Mouse (Mus musculus) cerebellum, adult 11 months (tissue): ENCODE measurements around the gene Gm45021.

Experiments used
- DNase-seq: peaks from one replicate; pipeline ENCODE4 v3.0.0; 2022

The Gm45021 gene

DNA sequence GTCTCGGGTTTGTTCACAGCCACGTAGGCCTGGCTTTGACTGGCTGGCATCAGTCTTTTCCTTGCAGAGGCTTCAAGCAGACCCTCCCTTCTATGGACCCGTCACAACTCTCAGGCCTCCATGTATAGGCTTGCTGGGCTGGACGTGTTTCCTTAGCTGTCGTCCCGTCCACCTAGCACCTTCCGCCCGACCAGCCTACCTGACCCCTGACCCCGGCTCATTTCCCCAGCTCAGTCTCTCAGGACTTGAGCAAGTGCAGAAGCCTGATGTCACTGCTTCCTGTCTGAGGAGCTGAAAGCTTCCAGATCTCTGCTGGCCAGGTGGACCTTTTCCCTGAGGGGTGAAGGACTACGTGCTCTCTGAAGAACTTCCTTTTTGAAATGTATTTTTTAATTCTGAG, 16.1 kb upstream of the Gm45021 start:
- no peak for DNase-seq

DNA sequence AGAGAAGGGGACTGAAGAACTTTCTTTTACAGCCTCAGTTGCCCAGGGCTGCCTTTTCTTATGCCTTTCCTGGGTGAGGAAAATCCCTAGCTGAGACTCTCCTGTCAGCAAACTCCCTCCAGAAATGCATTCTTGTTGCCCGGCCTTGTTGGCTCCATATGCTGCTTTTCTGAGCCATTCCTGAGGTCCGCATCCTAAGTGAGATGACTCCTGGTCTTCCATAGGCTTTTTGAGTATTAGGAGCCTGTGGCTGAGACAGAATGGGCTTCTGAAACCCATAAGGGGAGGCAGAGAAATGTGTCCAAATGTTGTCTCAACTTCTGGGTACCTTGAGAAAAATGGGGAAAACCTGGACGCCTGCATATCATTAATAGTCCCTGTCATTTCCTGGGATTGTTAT, 15.4 kb upstream of the Gm45021 start:
- no peak for DNase-seq

DNA sequence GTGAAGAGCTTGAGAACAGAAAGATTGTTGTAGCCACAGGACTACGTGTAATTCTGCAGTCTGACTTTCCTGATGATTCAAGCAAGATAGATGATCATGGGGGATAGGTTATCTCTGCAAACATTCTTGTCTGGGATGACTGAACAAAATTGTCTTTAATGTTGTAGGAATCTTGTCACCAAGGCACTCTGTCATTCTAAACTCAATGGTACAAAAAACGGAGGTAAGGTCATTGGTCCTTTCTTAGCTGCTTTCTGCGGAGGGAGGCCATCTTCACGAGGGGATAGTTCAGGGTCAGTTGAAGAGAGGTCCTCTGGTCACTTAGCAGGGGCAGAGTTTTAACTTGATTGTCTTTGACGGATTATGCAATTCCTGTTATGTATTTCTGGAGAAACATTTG, 10.7 kb upstream of the Gm45021 start:
- DNase-seq: no peak

DNA sequence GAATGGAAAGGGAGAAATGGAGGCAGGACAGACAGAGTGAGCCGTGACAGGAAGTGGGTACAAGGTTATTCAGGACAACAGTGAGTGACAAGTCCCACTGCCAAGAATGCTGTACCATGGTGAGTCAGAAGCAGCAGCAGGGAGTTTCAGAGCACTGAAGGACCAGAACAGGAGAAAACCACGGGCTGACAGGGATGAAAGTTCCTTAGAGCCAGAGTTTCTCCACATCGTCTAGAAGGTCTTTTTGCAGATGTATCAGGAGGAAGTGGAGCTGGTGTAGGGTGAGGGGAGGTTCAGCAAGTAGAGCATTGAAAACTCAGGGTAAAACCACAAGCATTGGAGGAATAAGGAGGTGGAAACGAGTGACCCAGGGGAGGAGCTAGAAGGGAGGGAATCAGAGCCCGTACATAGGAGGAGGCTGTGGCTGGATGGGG, 10.2 kb upstream of the Gm45021 start:
- DNase-seq: no peak

DNA sequence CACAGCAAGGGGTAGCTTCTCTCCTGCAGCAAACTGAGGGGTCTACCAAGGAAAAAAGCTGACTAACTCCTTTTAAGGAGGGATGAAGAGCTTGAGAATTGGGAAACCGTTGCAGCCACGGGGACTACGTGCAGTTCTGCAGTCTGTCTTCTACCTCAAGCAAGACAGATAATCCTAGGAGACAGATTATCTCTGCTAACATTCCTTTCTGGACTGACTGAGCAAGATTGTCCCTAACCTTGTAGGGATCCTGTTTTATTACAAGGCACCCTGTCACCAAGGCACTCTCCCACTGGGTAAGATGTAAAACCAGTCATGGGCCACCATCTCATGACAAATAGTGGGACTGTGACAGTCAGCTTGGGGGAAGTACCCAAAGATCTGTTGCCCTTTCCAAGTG, 8.2 kb upstream of the Gm45021 start:
- DNase-seq: no peak

DNA sequence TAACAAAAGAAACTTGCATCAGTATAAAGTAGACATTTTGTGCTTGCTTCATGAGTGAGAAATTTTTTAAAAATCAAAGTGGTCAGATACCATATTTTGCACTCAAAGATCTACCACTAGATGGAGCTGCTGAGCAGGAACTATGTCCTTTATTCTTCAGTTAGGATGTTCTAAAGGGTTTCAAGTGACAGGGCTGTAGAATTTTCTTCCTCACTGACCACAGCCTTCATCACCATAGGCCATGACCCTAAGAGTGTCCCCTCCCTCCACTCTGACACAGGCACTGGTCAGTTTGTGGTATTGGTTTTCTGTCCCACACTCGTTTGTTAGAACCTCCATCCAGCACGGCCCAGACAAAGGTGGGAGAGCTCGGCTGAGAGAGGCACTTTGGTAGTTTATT, 7.4 kb upstream of the Gm45021 start:
- DNase-seq: no peak

DNA sequence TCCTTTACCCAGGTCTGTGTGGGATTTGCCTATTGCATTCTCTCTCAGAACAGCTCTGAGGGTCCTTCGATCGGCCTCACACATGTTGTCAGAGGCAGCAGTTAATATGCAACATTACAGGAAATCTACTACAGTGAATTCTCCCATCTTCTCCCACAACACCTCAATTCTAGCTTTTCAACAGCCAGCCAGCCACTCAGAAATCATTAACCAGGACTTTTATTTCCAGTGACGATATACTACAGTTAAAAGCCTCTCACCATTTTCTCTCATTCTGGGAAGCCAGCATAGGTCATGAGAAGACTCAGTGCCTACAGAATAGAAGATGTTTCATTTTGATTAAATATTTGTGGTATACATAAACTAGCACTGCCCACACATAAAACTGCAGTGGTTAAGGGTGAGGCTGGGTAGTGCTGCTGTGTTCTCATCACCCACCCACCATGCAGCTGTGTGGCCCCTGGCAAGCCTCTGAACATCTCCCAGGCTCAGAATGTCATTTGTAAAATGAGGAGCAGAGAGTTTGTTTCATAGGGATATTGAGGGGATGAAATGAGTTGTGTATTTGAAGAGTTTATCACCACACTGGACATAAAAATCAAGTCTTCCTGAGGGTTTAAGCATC, 1.9 kb downstream of the Gm45021 start:
- no peak for DNase-seq

DNA sequence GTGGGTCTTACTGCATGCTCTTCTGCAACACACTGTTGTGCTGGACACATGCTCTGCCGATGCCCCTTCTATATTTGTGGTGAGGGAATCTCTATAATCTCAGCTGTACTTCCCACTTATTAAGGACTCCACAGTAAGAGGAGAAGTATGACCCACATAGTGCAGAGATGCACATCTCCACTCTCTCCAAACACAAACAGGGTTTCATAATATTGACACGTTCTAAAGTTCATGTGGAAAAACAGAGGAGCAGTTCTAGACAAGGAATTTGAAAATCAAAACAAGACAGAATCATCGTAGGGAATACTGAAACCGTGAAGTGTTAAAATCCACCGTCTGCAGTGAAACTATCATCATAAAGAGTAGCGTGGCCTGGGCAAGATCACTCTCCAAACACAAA, 2.5 kb downstream of the Gm45021 start:
- DNase-seq: no peak

DNA sequence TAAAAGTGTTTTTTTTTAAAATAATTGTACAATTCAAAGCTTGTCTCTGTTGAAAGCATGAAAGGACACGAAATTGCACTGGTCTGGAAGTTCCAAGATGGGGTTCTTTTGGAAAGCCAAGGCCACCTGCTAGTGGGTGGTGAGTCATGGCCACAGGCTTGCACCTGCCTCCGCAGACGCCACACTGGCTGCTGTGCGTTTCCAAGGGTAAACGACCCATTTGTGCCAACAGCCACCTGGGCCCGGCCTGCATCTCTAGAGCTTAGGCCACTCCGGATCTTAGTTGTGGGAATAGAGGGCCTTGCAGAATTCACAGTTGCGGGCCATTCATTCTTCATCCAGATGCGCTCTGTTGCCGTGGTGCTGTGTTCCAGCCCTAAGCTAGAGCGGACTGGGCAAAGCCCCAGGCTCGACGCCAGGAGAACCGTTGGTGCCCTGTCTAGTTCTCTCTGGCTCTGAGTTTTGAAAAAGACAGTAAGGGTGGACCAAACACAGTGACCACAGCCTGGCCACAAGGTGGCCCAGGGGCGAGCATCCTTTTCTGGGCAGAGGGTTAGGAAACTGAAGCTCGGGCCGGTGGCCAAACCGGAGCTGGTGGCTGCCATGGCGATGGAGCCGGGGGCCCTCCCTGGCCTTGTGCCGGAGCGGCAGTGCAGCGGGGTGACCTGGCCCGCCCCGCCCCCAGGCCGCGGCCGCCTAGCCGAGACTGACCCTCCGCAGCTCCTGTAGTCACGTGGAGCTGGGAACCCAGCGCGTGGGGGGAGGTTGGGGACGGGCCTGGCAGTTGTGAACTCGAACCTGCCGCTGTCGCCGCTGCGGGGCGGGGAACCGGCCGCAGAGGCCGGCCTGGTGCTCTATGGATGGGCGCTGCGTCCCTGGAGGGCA, 4.0 kb downstream of the Gm45021 start, which contains the start of the genes Repin1 and Gm44965:
Gene Repin1 (plus strand): TSS at position 726 of the 885 bp plus-strand sequence.
Gene Gm44965 (plus strand): TSS at position 784 of the 885 bp plus-strand sequence.
- DNase-seq: peak; percentile 96

DNA sequence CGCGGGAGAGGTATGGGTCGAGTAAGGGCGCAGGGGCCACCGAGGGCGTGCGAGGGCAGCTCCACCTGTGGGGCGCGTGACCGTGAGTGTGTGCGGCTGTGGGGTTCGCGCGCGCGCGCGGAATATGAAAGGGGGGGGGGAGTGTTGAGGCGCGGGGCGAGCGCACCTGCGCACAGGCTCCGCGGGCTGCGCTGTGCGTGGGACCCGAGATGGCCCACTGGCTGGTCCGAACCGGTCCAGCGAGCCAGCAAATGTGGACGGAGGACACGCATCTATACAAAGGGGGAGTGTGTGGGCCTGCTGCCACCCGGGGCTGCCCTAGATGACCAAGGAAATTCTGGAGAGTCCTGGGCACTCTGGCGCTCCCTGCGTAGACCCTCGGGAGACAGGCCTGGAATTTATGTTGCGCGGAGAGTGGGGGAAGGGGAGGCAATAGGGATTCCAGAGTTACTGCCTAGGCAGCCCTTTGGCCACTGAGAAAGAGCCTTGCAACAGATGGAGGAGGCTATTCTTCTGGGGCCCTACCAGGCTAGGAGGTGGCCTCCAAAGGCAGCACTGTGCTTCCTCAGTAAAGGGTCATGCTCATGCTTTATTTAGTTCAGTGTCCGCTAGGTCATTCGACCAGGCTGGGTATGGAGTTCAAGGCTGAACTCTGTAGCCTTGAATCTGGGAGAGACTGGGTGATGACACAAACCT, 4.8 kb downstream of the Gm45021 start:
- no peak for DNase-seq

DNA sequence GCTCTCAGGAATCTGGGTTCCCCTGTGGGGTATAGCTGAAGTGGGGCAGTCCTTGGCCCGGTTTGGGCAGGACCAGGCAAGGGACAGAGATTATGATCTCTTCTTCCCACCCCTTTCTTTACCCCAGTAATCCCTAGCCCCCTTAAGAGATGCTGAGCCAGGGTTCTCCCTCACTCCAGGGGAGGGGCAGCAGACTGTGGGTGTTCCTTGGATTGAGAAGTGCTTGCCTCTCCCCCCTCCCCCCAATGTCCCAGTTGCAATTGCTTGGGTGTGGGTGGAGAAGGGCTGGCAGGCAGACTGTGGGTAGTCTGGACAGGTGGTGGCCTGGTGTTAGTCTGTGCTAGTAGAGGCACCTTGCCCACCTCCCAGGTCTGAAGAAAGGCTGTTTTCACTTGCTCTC, 5.9 kb downstream of the Gm45021 start:
- DNase-seq: peak; percentile 41

DNA sequence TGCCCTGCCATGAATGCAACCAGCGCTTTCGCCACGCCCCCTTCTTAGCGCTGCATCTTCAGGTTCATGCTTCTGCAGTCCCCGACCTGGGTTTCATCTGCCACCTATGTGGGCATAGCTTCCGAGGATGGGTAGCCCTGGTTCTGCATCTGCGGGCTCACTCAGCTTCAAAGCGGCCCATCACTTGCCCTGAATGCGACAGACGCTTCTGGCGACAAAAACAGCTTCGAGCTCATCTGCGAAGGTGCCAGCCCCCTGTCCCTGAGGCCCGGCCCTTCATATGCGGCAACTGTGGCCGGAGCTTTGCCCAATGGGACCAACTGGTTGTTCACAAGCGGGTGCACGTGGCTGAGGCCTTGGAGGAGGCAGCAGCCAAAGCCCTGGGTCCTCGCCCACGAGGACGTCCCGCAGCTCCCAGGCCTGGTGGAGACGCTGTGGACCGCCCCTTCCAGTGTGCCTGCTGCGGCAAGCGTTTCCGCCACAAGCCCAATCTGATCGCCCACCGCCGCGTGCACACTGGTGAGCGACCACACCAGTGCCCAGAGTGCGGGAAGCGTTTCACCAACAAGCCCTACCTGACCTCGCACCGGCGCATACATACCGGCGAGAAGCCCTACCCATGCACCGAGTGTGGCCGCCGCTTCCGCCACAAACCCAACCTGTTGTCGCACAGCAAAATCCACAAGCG, 7.3 kb downstream of the Gm45021 start:
- peak; percentile 31 for DNase-seq

DNA sequence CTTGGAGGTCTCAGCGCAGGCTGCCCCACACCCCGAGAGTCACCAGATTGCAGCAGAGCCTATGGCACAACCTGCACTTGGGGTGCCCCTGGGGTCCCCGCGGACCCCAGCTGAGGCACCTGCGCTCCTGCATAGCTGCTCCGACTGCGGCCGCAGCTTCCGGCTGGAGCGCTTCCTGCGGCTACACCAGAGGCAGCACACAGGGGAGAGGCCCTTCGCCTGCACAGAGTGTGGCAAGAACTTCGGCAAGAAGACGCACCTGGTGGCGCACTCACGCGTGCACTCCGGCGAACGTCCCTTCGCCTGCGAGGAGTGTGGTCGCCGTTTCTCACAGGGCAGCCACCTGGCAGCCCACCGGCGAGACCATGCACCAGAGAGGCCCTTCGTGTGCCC, 7.8 kb downstream of the Gm45021 start:
- no peak for DNase-seq

DNA sequence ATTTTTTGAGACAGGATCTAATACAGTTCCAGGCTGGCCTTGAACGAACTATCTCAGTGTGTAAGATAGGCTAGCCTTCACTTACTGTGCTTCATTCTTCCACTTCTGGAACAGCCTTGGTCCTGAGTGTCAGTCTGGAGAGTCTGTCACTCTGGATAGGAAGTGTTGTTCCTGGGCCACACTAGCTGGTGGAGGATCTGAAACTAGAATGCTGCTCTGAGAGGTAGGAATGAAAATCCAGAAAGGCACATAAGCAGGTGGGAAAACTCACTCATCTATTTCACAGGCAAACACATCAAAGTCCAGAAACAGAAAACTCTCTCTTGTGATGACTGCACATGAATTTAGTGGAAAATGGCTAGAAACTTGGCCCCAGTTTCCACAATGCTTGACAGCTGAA, 11.2 kb downstream of the Gm45021 start:
- DNase-seq: no peak

DNA sequence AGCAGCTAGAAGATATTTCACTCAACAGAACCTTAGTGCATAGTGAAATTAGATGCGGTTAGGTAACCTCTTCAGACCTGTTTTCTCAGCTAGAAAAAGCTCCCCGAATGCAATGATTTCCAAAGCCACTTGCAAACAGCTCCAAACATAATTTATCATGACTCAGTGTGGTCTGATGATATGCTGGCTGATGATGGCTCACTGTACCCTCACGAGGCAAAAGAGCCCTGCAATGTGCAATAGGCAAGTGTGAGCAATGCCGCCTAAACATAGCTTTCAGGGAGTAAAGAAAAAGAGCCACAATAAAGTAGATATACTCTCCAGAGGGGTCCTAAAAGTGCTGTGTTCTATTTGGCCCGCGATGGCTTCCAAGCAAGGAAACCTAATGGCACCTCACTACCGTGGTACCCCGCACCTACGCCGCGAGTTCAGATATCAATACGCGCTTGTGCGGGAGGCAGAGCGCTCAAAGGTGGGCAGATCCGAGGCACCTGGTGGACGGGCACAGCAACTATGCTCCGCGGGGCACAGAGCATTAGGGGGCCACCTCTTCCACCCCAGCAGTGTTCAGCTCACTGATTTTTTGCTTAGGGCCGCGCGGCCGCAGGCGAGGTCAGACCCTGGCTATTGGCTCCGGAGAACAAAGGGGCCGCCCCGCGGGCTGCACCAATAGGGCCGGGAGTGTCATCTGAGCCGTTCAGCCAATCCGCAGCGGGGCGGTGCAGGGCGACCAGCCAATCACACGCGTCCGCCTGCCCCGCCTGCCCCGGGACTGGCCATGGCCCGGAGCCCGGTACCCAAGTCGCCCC, 12.1 kb downstream of the Gm45021 start, which contains the start of gene Zfp775:
Gene Zfp775 (plus strand): TSS at position 793 of the 809 bp plus-strand sequence.
- peak; percentile 98 for DNase-seq

DNA sequence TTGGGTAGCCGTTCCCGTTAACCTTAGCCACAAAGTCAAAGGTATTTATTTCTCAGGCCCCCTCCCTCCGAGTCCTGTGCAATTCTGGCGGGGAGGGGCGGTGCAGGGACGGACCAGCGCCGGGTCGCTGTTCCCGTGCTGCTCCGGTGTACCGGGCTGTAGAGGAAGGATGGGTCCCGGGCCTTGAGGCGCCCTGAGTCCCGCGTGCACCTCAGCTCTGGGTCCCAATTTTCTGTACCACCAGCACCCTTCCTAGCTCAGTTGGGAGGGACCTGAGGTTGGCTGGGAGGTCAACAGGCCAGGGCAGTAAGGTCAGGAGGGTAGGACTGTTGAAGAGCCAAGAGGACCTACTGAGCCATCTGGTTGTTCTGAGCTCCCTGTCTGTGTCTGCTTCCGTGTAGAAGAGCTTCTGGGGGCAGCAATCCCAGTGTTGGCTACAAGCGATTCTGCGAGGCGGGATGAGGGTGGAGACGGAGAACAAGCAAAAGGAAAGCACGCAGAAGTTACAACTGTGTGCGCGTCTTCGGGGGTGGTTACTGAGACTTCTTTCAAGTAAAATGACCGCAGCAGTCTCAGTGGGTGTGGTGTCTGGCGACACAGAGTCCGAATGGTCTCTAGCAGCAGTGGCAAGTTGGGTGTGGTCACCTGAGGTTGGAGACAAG, 12.8 kb downstream of the Gm45021 start:
- no peak for DNase-seq

DNA sequence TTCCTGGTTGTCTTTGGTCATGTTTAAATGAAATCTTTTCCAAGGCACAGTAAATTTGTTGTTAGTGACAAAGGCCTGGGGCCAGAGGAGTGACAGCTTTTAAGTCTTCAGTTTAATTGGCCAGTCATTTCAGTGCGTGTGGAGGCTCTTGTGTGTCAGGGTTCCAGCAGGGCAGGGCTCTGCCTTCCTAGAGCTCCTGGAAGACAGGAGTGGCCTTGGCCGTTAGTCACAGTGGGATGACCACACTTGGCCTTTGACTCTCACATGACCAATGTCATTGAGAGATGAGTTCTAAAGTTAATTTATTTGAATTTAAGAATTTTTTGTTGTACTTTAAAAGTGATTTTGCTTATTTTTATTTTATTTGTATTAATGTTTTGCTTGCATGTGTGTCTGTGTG, 18.7 kb downstream of the Gm45021 start:
- DNase-seq: no peak

DNA sequence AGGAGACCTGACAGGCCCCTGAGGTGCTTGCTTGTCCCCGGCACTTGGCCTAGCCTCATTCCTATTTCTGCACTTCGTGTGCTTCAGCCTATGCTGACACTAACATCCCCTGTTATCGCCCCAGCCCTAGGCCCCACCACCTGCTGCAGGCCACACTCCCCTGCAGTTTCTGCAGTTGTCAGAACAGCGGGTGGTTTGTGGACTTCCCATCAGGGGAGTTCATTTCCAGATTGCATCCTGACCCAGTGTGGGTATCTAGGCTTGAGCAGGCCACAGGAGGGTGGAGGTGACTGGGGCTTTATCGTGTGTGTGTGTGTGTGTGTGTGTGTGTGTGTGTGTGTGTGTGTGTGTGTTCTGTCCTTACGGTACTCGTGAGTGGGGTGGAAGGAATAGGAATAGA, 20.1 kb downstream of the Gm45021 start:
- peak; percentile 41 for DNase-seq

DNA sequence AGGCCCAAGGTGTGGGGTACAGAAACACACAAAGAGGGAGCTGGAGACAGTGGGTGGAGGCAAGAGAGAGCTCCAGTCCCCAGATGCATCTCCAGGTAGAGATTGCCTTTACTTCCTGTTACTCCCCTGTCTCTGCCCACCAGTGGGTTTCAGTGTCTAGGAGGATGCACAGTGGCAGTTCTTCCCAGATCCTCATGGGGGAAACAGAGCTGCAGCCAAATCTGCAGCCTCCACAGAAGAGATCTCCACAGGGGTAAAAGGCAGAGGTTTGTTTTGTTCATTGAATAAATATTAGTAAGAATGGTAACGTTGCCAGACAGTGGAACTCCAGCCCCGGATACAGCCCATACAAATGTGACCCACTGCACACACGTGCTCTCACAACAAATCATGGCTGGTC, 21.2 kb downstream of the Gm45021 start:
- DNase-seq: no peak

DNA sequence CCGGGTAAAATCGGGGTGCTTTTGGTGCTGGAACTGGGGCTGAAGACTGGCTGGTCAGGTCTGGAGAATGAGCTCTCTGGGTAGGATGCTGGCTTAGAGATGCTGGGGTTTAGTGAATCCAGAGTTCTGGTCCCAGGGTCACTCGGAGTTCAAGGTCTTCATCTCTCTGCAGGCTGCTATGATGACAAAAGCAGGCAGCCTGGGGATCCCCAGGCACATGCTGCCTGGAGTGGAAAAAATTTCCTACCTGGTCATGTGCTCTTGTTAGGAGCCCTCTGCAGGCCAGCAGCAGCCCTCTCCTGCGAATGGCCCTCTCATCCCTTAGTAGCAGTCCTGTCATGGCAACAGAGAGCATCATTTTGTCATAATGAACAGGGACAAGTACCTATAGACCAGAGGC, 24.1 kb downstream of the Gm45021 start:
- DNase-seq: no peak

DNA sequence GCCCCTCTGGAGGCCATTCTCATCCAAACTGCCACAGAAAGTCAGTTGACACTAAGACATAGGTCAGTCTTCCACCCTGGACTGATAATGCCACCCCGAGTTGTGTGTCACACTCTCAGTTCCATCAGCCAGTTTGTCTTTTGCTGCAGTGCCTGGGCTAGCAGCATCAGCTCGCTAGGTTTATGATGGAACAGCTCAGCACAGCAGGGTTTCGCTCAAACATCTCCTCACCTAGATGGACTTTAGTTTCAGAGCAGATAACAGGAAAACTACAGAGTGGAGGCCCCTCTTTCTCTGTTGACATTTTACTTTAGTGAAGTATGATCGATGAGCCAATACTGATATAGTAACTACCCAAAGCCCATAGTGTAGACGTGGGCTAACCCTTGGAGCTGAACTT, 25.3 kb downstream of the Gm45021 start:
- DNase-seq: no peak

DNA sequence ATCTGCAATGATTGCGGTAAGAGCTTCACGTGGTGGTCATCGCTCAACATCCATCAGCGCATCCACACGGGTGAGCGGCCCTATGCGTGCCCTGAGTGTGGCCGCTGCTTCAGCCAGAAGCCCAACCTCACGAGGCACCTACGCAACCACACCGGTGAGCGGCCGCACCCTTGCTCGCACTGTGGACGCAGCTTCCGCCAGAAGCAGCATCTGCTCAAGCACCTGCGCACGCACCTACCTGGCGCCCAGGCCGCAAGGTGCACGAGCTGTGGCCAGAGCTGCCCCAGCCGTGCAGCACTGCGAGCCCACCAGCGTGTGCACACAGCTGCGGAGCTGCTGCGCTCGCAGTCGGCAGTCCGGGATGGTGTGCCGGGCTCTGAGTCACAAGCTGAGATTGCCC, 30.6 kb downstream of the Gm45021 start:
- DNase-seq: no peak
